Mouse (Mus musculus) urinary bladder, postnatal 4 days (tissue): ENCODE data around the gene Zfp771.

Experiments used
- DNase-seq, 2 experiments: peaks; one replicate each; pipeline ENCODE4 v3.0.0; 2021 to 2022; ENCODE audit warnings: low spot score in 2 of 2

Gene Zfp771

DNA sequence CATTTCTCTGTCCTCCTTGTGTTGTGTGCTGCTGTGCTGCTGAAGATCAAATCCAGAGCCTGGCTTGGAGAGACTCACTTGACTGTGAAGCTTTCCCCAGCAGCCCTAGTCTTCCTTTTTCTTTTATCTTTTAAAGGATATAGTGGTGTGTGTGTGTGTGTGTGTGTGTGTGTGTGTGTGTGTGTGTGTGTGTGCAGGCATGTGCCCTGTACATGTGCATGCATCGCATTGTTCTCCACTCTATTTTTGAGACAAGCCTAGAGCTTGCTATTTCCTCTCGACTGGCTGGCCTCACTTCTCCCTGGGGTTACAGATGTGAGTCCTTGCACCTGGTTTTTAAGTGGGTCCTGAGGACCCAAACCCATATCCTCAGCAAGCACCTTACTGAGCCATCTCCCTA is 38.1 kb downstream of the Zfp771 start:
- DNase-seq: no peak

DNA sequence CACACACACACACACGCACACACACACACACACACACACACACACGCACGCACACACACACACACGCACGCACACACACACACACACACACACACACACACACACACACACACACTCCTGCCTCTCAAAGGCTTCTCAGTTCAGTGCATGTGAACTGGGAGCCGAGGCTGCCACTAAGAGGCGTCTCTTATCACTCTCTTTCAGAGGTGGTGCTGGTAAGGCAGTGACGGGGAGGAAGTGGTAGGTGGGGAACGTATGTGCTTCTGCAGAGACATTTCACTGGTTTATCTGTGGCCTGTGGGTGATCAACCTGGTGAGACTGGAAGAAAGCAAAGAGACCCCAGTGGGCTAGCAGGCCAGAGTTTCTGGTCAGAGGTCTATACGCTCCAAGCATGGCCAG is 41.1 kb downstream of the Zfp771 start:
- DNase-seq: no peak

DNA sequence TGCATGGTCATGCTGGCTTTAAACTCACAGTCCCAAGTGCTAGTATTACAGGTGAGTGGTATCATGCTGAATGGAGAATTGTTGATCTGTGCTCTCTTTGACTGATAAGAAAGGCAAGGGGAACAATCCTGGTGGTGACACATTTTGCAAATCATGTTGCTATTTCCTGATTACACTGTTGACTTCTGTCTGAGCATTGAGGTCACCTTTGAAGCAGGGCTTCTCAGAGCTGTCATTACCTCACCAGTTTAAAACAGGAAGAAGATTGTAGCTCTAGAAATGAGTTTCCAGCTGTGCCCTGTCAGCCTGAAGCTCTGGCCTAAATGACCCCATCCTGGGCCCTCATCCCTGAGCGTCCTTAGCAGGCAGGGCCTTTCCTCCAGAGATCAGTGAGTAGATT is 43.9 kb downstream of the Zfp771 start:
- DNase-seq: no peak

DNA sequence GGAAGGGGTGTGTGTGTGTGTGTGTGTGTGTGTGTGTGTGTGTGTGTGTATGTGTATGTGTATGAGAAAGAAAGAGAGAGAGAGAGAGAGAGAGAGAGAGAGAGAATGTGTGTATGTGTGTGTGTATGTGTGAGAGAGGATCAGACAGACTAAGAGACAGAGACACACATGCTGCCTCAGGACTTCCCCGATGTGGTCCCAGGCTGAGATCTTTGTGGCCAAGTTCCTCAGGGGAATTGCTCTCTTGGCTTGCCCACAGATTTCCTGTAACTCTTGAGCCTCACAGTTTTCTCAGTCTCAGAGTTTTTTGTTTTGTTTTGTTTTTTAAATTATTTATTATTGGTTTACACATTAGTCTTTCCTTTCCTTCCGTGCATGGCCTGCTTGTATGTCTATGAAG is 45.2 kb downstream of the Zfp771 start:
- DNase-seq: no peak

DNA sequence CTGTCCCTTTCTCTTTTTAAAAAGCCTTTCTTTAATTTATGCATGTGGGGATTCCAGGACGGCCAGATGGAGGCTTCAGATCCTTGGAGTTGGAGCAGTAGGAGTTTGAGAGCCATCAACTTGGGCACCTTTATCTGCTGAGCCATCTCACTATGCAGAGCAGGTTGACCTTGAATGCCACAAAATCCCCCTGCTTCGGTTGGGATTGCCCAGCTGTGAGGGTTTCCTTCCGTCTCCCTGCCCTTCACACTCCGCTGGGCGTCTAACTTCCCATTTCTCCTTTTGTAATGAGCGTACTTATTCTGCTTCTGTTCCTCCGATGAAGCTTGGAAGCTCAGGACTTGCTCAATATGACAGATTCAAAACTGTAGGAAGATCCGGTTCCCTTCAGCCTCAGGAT is 46.1 kb downstream of the Zfp771 start:
- DNase-seq: no peak

DNA sequence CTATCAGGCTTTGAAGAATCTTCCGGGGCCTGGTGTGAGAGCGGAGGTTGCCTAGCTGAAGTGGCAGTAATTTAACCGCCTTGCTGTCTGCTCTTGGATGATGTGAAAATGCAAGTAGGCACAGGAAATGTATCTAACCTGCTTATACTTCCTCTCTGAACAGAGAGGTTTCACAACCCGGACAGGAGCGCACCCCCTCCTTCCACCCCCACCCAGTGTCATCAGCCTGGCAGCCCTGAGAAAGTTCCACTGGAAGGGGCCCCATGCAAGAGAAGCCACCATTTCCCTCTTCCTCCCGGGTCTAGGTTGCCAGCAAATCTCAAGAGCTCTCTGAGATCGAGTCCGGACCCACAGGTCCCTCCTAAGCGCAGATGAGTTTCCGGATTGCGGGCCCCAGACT is 52.0 kb downstream of the Zfp771 start, which contains the start of gene Itgal:
Itgal (plus strand) TSS at position 163 of the 400 bp plus-strand sequence.
- no peak for DNase-seq

DNA sequence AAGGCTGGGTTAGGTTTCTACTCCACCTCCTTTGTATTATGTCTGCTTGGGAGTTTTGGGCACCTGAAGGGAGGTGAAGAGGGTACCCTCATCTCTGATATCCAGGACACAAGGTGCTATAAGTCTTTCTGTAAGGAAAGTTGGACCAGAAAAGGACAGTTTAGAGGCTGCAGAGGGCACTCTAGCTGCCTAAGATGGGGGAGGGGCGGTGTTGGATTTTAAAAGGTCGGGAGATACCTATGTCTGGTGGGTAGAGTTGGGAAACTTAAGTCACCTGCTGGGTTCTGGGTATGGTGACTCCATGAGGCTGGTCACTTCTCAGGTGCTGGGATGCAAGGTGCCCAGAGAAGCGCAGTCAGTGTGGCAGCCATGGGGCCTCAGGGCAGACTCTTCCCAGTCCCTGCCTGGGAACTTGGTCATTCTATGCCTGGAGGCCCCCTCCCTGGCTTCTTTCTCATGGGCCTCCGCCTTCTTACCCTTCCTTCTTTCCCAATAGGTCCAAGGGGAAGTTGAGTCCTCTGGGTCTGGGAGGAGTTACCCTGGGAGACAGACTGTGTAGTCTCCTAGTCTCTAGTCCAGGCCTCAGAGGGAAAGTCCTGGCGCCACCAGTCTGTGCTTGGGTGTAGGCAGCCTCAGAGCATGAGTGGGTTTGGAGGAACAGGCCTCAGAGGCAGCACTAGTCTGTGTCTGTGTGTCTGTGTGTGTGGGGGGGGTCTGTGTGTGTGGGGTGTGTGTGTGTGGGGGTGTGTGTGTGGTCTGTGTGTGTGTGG is 52.9 kb downstream of the Zfp771 start:
- no peak for DNase-seq

DNA sequence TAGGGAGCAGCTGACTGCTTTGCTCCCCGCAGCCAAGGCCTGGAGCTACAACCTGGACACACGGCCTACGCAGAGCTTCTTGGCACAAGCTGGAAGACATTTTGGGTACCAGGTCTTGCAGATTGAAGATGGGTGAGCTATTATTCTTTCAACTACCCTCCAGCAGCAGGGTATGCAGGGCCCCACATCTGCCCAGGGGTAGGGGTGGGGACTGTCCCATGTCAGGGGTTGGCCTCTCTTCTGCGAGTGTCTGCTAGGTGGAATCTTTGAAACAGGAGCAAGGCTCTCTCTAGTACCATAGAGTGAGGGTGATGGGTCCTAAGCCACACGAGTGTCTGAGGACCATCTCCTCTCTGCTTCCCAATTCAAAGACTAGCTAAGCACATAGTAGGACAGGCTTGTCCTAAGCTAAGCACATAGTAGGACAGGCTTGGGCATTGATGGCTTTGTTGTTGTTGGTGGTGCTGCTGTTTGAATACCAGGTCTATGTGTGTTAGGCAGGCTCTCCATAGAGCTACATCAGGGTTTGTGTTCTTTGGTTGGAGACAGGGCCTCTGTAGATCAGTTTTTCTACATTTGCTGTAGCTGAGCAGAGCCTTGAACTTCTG is 53.6 kb downstream of the Zfp771 start:
- DNase-seq: no peak
